Mouse (Mus musculus) erythroblast, embryonic 14.5 days (primary cell): ENCODE measurements at regions not wholly inside any gene's neighbourhood (a gene's known extent, or its start where the extent isn't known, plus 50 kb on each side); places are given as distances from the start of the nearest gene placed in this dataset.

Source experiments
- GATA1 ChIP-seq: IDR thresholded peaks from 2 replicates; pipeline ENCODE4 v1.6.1; 2012; ENCODE audit warnings: low read length, inconsistent platforms, mixed read lengths
- TAL1 ChIP-seq: IDR thresholded peaks from 3 replicates; pipeline ENCODE4 v1.6.1; 2012; ENCODE audit warnings: low read length, inconsistent platforms, mixed read lengths

DNA sequence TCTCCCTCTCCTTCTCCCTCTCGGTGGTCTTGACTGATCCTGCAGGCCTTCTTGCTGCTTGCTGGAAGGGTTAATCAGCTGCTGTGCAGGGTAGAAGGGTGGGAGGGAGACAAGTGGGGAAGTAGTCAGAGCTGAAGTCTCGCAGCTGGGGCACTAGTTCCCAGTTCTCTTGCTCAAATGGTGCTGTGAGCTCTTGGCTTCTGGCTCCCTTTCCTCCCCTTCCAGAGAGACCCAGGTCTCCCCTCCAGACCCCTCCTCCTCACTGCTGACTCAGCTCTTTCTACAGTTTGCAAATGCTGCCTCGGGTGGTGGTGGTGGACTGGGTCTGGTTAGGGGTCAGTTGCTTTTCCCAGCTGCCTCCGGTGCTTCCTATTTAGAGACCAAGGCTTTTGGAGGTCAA is 100.8 kb upstream of the Id2 start:
- TF ChIP-seq GATA1 (no peak), TAL1 (no peak)
